Mouse (Mus musculus) bone marrow, adult 2 months (tissue): ENCODE measurements at regions not wholly inside any gene's neighbourhood (a gene's known extent, or its start where the extent isn't known, plus 50 kb on each side); places are given as distances from the start of the nearest gene placed in this dataset.

Source experiments
- H3K27ac ChIP-seq: fragments of 200-500 bp; 2 replicates; pipeline ENCODE4 v1.5.1; 2012; ENCODE audit warnings: low read depth, mild to moderate bottlenecking, control low read depth, inconsistent platforms, low read length; ENCODE audit not compliant: control insufficient read depth, poor library complexity, insufficient read depth
- H3K4me1 ChIP-seq: fragments of 200-500 bp; 2 replicates; pipeline ENCODE4 v1.6.1; 2011; ENCODE audit warnings: low read length; ENCODE audit not compliant: control insufficient read depth, insufficient read depth
- H3K4me3 ChIP-seq: fragments of 200-500 bp; replicated peaks from 2 replicates; pipeline ENCODE3; 2011; ENCODE audit warnings: mild to moderate bottlenecking, low read depth, low read length, control low read depth; ENCODE audit not compliant: control insufficient read depth
- CTCF ChIP-seq: fragments of 200-500 bp; IDR thresholded peaks from 2 replicates; pipeline ENCODE4 v1.5.1; 2011; ENCODE audit warnings: low read length, control low read depth; ENCODE audit not compliant: control insufficient read depth, insufficient read depth
- POLR2A ChIP-seq: fragments of 200-500 bp; IDR thresholded peaks from 2 replicates; pipeline ENCODE4 v1.6.1; 2011; ENCODE audit warnings: low read depth, mild to moderate bottlenecking, control low read depth, low read length, borderline replicate concordance; ENCODE audit not compliant: control insufficient read depth
- WGBS: fragments of 180-500 bp; shearing (Covaris S2); methylation state at CpG from one replicate; pipeline ENCODE4 v1.1.7; 2018; 5-methylcytosine and 5-hydroxymethylcytosine counted together

DNA sequence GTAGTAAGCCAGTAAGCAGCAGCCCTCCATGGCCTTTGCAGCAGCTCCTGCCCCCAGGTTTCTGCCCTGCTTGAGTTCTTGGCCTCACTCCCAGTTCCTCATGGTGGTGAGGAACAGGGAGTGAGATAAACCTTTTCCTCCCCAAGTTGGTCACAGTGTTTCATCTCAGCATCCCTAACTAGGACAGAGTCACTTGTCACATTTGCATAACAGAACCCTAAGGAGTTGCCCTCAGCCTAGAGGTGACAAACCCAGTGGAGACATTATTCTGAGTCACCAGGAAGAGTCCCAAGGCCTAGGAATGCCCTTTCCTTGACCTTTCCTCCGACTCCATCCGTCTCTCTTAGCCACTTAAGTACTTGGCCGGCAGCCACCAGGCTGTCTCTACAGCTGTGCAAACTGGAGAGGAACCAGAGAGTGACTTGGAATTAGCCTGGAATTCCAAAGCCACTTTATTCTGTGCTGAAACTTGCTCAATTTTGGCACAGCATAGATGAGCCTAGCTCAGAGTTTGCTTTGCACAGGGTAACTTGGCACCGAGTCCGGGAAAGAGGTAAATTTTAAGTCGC is 630.1 kb upstream of the Auts2 start:
- TF ChIP-seq CTCF = no peak
- no peak for TF ChIP-seq POLR2A
- no peaks in the 10 kb centered on the region for H3K4me1 ChIP-seq
- 61% methylated on average over 6 of the region's 6 CpGs for WGBS
- no peak overlapping the region for H3K27ac ChIP-seq
- no peak overlapping the region for H3K4me3 ChIP-seq

DNA sequence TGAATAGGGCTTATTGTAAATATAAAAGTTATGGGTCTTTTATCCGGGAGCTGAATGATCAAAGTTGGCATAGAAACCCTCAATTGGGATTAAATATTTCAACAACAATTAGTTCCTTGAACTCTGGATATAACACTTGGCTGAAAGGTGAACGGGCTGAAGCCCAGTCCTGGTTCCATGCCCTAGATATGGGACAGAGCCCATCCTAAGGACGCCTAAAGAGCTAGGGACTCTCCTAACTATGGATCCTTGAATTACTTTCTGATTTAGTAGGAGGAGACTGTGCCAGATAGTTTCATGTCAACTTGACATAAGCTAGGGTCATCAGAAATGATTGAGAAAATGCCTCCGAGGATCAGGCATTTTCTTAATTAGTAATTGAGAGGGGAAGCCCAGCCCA is 629.5 kb upstream of the Auts2 start:
- TF ChIP-seq POLR2A (no peak), CTCF (no peak)
- Histone ChIP-seq H3K4me1 (no peaks in the 10 kb centered on the region), H3K4me3 (no peak overlapping the region), H3K27ac (no peak overlapping the region)
- 72% methylated on average over 4 of the region's 4 CpGs for WGBS

DNA sequence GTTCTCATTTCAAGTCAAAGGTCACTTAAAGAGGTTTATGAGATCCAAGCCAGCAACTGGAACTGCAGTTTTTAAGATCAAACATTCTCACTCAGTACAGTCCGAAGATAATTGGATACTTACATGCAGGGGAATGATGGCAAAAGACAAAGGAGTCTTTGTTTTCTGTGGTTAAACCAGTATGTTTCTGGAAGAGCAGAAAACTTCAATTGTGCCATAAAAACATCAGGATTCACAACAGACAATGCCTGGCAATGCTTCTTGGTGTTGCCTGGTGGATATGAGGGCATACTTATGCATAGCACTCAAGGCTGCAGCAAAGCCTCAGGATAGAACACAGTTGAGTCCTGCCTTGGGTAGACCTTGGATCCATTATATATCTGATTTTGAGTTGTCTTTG is 628.1 kb upstream of the Auts2 start:
- WGBS = 59% methylated on average over 1 of the region's 1 CpGs
- Histone ChIP-seq H3K4me3 (no peak overlapping the region), H3K27ac (no peak overlapping the region), H3K4me1 (no peaks in the 10 kb centered on the region)
- TF ChIP-seq POLR2A = no peak
- TF ChIP-seq CTCF = no peak

DNA sequence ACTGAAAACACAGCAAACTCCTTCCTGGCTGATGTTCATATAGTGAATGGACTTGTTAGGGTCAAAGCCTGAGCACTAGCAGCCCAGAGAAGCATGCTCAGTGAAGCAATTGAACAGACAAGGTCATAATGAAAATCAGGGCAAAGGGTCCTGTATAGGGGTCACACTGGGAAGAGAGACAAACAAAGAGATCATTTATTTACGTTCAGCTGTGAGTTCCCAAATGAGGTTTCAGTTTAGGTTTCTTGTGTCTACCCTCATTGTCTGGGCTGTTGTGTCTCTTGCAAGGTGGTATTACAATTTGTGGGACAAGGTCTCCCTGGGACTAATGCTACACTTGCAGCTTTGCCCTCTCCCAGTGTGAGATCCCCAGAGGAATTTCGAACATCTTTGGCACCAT is 624.4 kb upstream of the Auts2 start:
- no peak for TF ChIP-seq POLR2A
- TF ChIP-seq CTCF = no peak
- WGBS = 68% methylated on average over 2 of the region's 2 CpGs
- Histone ChIP-seq H3K4me1 (no peaks in the 10 kb centered on the region; the same call in 1 of the 2 replicates), H3K4me3 (no peak overlapping the region), H3K27ac (no peak overlapping the region)

DNA sequence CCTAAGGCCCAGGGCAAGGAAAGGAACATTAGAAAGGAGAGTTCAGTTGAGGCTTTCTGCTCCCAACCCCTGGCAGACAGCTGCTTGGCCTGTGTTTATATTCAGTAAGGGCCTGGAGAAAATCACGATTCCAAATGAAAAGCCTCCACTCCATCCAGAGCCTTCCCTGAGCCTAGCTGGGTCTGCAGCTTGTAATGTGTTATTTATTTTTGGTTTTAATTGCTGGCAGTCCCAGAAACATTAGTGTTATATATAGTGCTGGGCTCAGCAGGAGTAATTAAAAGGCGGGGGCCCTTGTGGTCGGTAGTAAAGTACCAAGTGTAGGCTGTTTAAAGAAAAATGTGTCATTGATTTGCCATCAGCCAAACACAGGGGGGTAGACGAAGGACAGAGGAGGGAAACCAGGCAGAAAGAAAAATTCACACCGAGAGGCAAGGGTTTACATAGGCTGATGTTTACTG is 623.9 kb upstream of the Auts2 start:
- TF ChIP-seq CTCF = no peak
- no peak for TF ChIP-seq POLR2A
- Histone ChIP-seq H3K27ac (no peak overlapping the region), H3K4me3 (no peak overlapping the region), H3K4me1 (no peaks in the 10 kb centered on the region; the same call in 1 of the 2 replicates)
- WGBS = 39% methylated on average over 5 of the region's 5 CpGs

DNA sequence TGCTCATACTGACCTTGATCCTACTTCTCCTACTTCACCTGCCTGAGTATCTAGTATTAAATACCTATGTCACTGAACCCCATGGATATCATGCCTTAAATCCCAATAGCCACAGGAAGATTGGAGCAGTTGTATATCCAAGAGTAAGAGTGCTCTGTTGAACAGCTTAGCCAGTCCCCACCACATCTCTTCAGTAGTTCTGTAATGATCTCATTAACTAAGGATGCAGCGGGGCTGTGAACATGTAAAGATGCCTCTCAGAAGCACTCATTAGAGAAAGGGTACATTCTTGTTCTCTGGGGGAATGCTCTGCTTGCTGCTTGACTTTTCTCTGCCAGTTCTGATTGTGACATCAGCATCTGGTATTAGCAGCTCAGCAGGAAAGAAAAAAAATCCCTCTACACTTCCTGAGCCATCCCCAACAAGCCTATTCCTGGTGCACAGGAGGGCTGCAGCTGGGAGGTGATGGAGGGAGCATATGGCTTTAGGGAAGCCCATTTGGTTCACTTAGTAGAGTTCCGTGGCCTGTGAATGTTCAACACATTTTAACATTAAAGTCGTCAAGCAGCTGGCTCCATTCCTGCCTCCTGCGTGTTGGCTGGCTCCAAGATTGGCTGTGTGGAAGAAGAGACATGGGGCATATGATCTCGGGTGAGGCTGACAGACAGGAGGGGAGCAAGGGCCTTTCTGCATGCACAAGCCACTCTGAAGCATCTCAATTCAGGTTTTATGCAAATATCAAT is 613.1 kb upstream of the Auts2 start:
- Histone ChIP-seq H3K27ac (no peak overlapping the region), H3K4me3 (no peak overlapping the region), H3K4me1 (no peaks in the 10 kb centered on the region)
- WGBS = 57% methylated on average over 5 of the region's 5 CpGs
- TF ChIP-seq CTCF (no peak), POLR2A (no peak)

DNA sequence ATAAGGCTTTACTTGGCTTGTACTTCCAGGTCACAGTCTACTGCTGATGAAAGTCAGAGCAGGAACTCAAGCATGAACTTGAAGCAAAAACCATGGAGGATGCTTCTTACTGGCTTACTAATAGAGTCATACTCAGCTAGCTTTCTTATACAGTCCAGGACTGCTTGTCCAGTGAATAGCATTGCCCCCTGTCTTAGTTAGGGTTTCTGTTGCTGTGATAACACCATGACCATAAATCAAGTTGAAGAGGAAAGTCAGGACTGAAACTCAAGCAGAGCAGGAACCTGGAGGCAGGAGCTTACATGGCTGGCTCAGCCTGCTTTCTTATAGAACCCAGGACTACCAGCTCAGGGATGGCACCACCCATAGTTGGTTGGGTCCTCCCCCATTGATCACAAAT is 602.9 kb upstream of the Auts2 start:
- TF ChIP-seq POLR2A (no peak), CTCF (no peak)
- H3K27ac ChIP-seq = no peak overlapping the region
- H3K4me1 ChIP-seq = no peaks in the 10 kb centered on the region
- H3K4me3 ChIP-seq = no peak overlapping the region

DNA sequence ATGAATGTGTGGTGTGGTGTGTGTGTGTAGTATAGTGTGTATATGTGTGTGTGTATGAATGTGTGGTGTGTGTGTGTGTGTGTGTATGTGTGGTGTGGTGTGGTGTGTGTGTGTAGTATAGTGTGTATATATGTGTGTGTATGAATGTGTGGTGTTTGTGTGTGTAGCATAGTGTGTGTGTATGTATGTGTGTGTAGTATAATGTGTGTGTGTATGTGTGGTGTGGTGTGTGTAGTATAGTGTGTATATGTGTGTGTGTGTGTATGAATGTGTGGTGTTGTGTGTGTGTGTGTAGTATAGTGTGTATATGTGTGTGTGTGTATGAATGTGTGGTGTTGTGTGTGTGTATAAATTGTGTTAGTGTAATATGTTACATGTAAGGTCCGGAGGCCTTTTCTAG is 600.5 kb upstream of the Auts2 start:
- no peaks in the 10 kb centered on the region for H3K4me1 ChIP-seq
- H3K27ac ChIP-seq = no peak overlapping the region
- no peak overlapping the region for H3K4me3 ChIP-seq
- WGBS = 100% methylated on average over 1 of the region's 1 CpGs
- TF ChIP-seq POLR2A = no peak
- no peak for TF ChIP-seq CTCF

DNA sequence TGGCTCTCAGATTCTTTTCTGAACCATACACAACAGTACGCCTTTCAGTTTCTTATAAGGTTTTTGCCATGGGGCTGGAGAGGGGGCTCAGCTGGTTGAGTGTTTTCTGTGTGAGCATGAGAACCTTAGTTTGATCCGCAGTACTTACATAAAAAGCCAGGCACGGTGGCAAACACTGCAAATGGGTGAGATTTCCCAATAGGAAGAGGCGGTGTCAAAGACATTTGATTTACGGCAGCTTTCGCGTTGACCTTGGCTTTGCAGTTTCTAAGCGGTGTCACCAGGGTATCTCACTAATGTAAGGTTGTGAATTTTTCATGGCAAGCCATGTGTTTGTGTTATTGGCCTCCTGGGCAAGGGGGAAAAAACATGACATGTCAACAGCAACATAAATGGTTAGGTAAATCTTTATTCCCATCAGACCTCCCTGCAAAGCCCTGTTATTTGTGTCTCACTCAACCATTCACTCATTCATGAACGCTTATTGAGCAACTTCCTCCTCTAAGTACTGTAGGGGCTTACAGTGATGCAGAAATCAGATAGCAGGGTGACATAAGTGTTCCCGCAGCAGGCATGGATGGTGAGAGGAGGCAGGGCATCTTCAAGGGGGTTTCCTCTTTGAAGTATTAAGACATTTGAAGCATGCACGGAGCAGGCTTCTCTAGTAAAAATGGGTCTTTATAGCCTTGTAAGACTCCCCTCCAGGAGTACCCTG is 599.4 kb upstream of the Auts2 start:
- WGBS = 8% methylated on average over 11 of the region's 11 CpGs
- no peak overlapping the region for H3K27ac ChIP-seq
- no peaks in the 10 kb centered on the region for H3K4me1 ChIP-seq
- H3K4me3 ChIP-seq = no peak overlapping the region
- TF ChIP-seq POLR2A = no peak
- no peak for TF ChIP-seq CTCF
